Mouse (Mus musculus): ENCODE measurements around the gene Slc3a2. TPM values are rescaled to one million over a fixed set of nuclear protein-coding genes. Genes with fewer than 3 reads are reported as not detected.
"Not testable (repeated sequence)": the region's sequence is repeated elsewhere in the genome, so short reads cannot be mapped to it uniquely, and the experiment has no call there.

Slc3a2 gene
- polyA plus RNA-seq, 1 experiment from 2014 or later: 66.4 TPM

- Histone ChIP-seq H3K36me3 (ENCODE audit: control insufficient read depth, insufficient read depth) (peaks cover 27% of the 10 kb centered on the region), H3K4me1 (ENCODE audit: control insufficient read depth, insufficient read depth, low read length) (peaks cover 23% of the 10 kb centered on the region), H3K9ac (ENCODE audit: low read length) (peak overlapping the region; percentile 87), H3K4me2 (ENCODE audit: low read depth, low read length) (peak overlapping the region; percentile 74), H3K27ac (ENCODE audit: low read length) (peak overlapping the region; percentile 94), H3K27me3 (ENCODE audit: control insufficient read depth, insufficient read depth, low read length) (no peaks in the 10 kb centered on the region), H3K9me3 (replicated peaks; ENCODE audit: control insufficient read depth, low read length) (no peaks in the 10 kb centered on the region), H3K4me3 (ENCODE audit: low read length) (peak overlapping the region; percentile 76)
- under 1% methylated on average over 5 of the region's 5 CpGs for WGBS
- no peak for ATAC-seq (replicated peaks; ENCODE audit: extremely low read depth, insufficient read depth, low FRiP score)
Measured at GRCm38 (mm10) chr19:8722559-8722906, 636 bp downstream of the Slc3a2 start.

- Histone ChIP-seq H3K4me2 (ENCODE audit: low read depth, low read length) (peak overlapping the region; percentile 74), H3K9ac (ENCODE audit: low read length) (peak overlapping the region; percentile 87), H3K36me3 (ENCODE audit: control insufficient read depth, insufficient read depth) (peaks cover 27% of the 10 kb centered on the region), H3K4me3 (ENCODE audit: low read length) (peak overlapping the region; percentile 76), H3K4me1 (ENCODE audit: control insufficient read depth, insufficient read depth, low read length) (peaks cover 23% of the 10 kb centered on the region), H3K9me3 (replicated peaks; ENCODE audit: control insufficient read depth, low read length) (no peaks in the 10 kb centered on the region), H3K27ac (ENCODE audit: low read length) (no peak overlapping the region), H3K27me3 (ENCODE audit: control insufficient read depth, insufficient read depth, low read length) (no peaks in the 10 kb centered on the region)
- no peak for ATAC-seq (replicated peaks; ENCODE audit: extremely low read depth, insufficient read depth, low FRiP score)
- 50% methylated on average over 4 of the region's 4 CpGs for WGBS
Measured at GRCm38 (mm10) chr19:8722021-8722420, 1.1 kb downstream of the Slc3a2 start.

GRCm38 (mm10) chr19:8721378-8721777, 1.8 kb downstream of the Slc3a2 start:
- H3K9ac ChIP-seq (ENCODE audit: low read length): no peak overlapping the region
- H3K4me1 ChIP-seq (ENCODE audit: control insufficient read depth, insufficient read depth, low read length): peaks cover 23% of the 10 kb centered on the region
- 57% methylated on average over 1 of the region's 1 CpGs for WGBS
- no peaks in the 10 kb centered on the region for H3K27me3 ChIP-seq (ENCODE audit: control insufficient read depth, insufficient read depth, low read length)
- ATAC-seq (replicated peaks; ENCODE audit: extremely low read depth, insufficient read depth, low FRiP score): no peak
- H3K4me3 ChIP-seq (ENCODE audit: low read length): no peak overlapping the region
- H3K4me2 ChIP-seq (ENCODE audit: low read depth, low read length): no peak overlapping the region
- H3K27ac ChIP-seq (ENCODE audit: low read length): no peak overlapping the region
- peaks cover 21% of the 10 kb centered on the region for H3K36me3 ChIP-seq (ENCODE audit: control insufficient read depth, insufficient read depth)
- H3K9me3 ChIP-seq (replicated peaks; ENCODE audit: control insufficient read depth, low read length): no peaks in the 10 kb centered on the region

- H3K4me3 ChIP-seq (ENCODE audit: low read length); H3K36me3 ChIP-seq (ENCODE audit: control insufficient read depth, insufficient read depth); H3K27ac ChIP-seq (ENCODE audit: low read length); H3K9me3 ChIP-seq (replicated peaks; ENCODE audit: control insufficient read depth, low read length); H3K4me1 ChIP-seq (ENCODE audit: control insufficient read depth, insufficient read depth, low read length); ATAC-seq (replicated peaks; ENCODE audit: extremely low read depth, insufficient read depth, low FRiP score); H3K27me3 ChIP-seq (ENCODE audit: control insufficient read depth, insufficient read depth, low read length); H3K9ac ChIP-seq (ENCODE audit: low read length); H3K4me2 ChIP-seq (ENCODE audit: low read depth, low read length): not testable (repeated sequence)
Measured at GRCm38 (mm10) chr19:8719037-8719436, 4.1 kb downstream of the Slc3a2 start.

GRCm38 (mm10) chr19:8718357-8718756, 4.8 kb downstream of the Slc3a2 start:
- no peak for ATAC-seq (replicated peaks; ENCODE audit: extremely low read depth, insufficient read depth, low FRiP score)
- Histone ChIP-seq H3K27me3 (ENCODE audit: control insufficient read depth, insufficient read depth, low read length) (no peaks in the 10 kb centered on the region), H3K27ac (ENCODE audit: low read length) (no peak overlapping the region), H3K9me3 (replicated peaks; ENCODE audit: control insufficient read depth, low read length) (no peaks in the 10 kb centered on the region), H3K4me2 (ENCODE audit: low read depth, low read length) (no peak overlapping the region), H3K36me3 (ENCODE audit: control insufficient read depth, insufficient read depth) (no peaks in the 10 kb centered on the region), H3K4me3 (ENCODE audit: low read length) (no peak overlapping the region), H3K4me1 (ENCODE audit: control insufficient read depth, insufficient read depth, low read length) (peaks cover 11% of the 10 kb centered on the region), H3K9ac (ENCODE audit: low read length) (no peak overlapping the region)
- WGBS: 71% methylated on average over 3 of the region's 3 CpGs

GRCm38 (mm10) chr19:8716767-8717475, 6.2 kb downstream of the Slc3a2 start:
- Histone ChIP-seq H3K36me3 (ENCODE audit: control insufficient read depth, insufficient read depth) (no peaks in the 10 kb centered on the region), H3K4me1 (ENCODE audit: control insufficient read depth, insufficient read depth, low read length) (peaks cover 12% of the 10 kb centered on the region), H3K27ac (ENCODE audit: low read length) (no peak overlapping the region), H3K27me3 (ENCODE audit: control insufficient read depth, insufficient read depth, low read length) (no peaks in the 10 kb centered on the region), H3K9me3 (replicated peaks; ENCODE audit: control insufficient read depth, low read length) (no peaks in the 10 kb centered on the region), H3K4me2 (ENCODE audit: low read depth, low read length) (no peak overlapping the region), H3K4me3 (ENCODE audit: low read length) (no peak overlapping the region), H3K9ac (ENCODE audit: low read length) (no peak overlapping the region)
- WGBS: 77% methylated on average over 8 of the region's 10 CpGs
- no peak for ATAC-seq (replicated peaks; ENCODE audit: extremely low read depth, insufficient read depth, low FRiP score)

GRCm38 (mm10) chr19:8715868-8716766, 7.1 kb downstream of the Slc3a2 start:
- H3K9ac ChIP-seq (ENCODE audit: low read length): no peak overlapping the region
- WGBS: 76% methylated on average over 10 of the region's 10 CpGs
- H3K4me1 ChIP-seq (ENCODE audit: control insufficient read depth, insufficient read depth, low read length): peaks cover 17% of the 10 kb centered on the region
- no peaks in the 10 kb centered on the region for H3K27me3 ChIP-seq (ENCODE audit: control insufficient read depth, insufficient read depth, low read length)
- H3K4me3 ChIP-seq (ENCODE audit: low read length): no peak overlapping the region
- H3K9me3 ChIP-seq (replicated peaks; ENCODE audit: control insufficient read depth, low read length): no peaks in the 10 kb centered on the region
- ATAC-seq (replicated peaks; ENCODE audit: extremely low read depth, insufficient read depth, low FRiP score): no peak
- H3K4me2 ChIP-seq (ENCODE audit: low read depth, low read length): no peak overlapping the region
- no peak overlapping the region for H3K27ac ChIP-seq (ENCODE audit: low read length)
- 0 out of 2 replicates have a peak, but pooled peaks cover 3% of the 10 kb centered on the region for H3K36me3 ChIP-seq (ENCODE audit: control insufficient read depth, insufficient read depth)

- no peak for ATAC-seq (replicated peaks; ENCODE audit: extremely low read depth, insufficient read depth, low FRiP score)
- Histone ChIP-seq H3K27me3 (ENCODE audit: control insufficient read depth, insufficient read depth, low read length) (no peaks in the 10 kb centered on the region), H3K4me2 (ENCODE audit: low read depth, low read length) (no peak overlapping the region), H3K4me1 (ENCODE audit: control insufficient read depth, insufficient read depth, low read length) (peaks cover 28% of the 10 kb centered on the region), H3K36me3 (ENCODE audit: control insufficient read depth, insufficient read depth) (0 out of 2 replicates have a peak, but pooled peaks cover 7% of the 10 kb centered on the region), H3K9ac (ENCODE audit: low read length) (no peak overlapping the region), H3K4me3 (ENCODE audit: low read length) (no peak overlapping the region), H3K27ac (ENCODE audit: low read length) (0 out of 2 replicates have a peak overlapping the region, but pooled peaks have one; percentile 8), H3K9me3 (replicated peaks; ENCODE audit: control insufficient read depth, low read length) (no peaks in the 10 kb centered on the region)
- 65% methylated on average over 10 of the region's 10 CpGs for WGBS
Measured at GRCm38 (mm10) chr19:8714653-8715481, 8.3 kb downstream of the Slc3a2 start.
